Mouse (Mus musculus) bone marrow, adult 2 months (tissue): ENCODE data around the gene Thoc6.

Experiments used
- CTCF ChIP-seq: fragments of 200-500 bp; IDR thresholded peaks from 2 replicates; pipeline ENCODE4 v1.5.1; 2011; ENCODE audit warnings: low read length, control low read depth; ENCODE audit not compliant: control insufficient read depth, insufficient read depth
- POLR2A ChIP-seq: fragments of 200-500 bp; IDR thresholded peaks from 2 replicates; pipeline ENCODE4 v1.6.1; 2011; ENCODE audit warnings: low read depth, mild to moderate bottlenecking, control low read depth, low read length, borderline replicate concordance; ENCODE audit not compliant: control insufficient read depth

GRCm38 (mm10) chr17:23681086-23681485 is 7.4 kb upstream of the Thoc6 start:
- TF ChIP-seq POLR2A (no peak), CTCF (no peak)
